Mouse (Mus musculus) embryonic fibroblast, embryonic 13.5 days (primary cell): ENCODE data around the gene St3gal5.

Experiments
- CTCF ChIP-seq: IDR thresholded peaks from 2 replicates; pipeline ENCODE4 v1.5.1; 2011; ENCODE audit warnings: mild to moderate bottlenecking, control low read depth, low read length, moderate library complexity, borderline replicate concordance; ENCODE audit not compliant: insufficient read depth
- POLR2A ChIP-seq: IDR thresholded peaks from 2 replicates; pipeline ENCODE4 v1.6.1; 2011; ENCODE audit warnings: low read depth, mild to moderate bottlenecking, control low read depth, low read length, moderate library complexity

- TF ChIP-seq CTCF (no peak), POLR2A (no peak)
Observed at GRCm38 (mm10) chr6:72104534-72104933, 7.1 kb downstream of the St3gal5 start.
